27 mouse cellular contexts compared by ENCODE assay signal in genomic region chr12:16860961-16861360, GRCm38 (mm10). TPM values are rescaled to one million over a fixed set of nuclear protein-coding genes. Genes with fewer than 3 reads are reported as not detected.
DNase-seq lines count a peak whose midpoint lies in the region; ATAC-seq and TF ChIP-seq lines count a peak whose summit lies in the region.
"Had no signal": no experiment of that assay in that cellular context is flagged by ENCODE, and none has a peak within 500 bp of the region (broad histone marks: within the 10 kb centered on the region; RNA-seq: fewer than 3 reads in every experiment).

No protein-coding gene starts in this region.

- TF ChIP-seq CTCF in lung, embryonic 14.5 days (IDR thresholded peaks at IDR 0.05; ENCODE audit: low read depth): no peak
- no peak for TF ChIP-seq CTCF in lung, adult 2 months (IDR thresholded peaks at IDR 0.05; ENCODE audit: insufficient read depth, low read length)

- H3K27ac ChIP-seq in embryonic facial prominence, embryonic 13.5 days: peak overlapping the region; percentile 16; the same call in 1 of the 2 replicates
- no peak overlapping the region for H3K27ac ChIP-seq in embryonic facial prominence, embryonic 10.5 days (replicated peaks)
- H3K27ac ChIP-seq in kidney, embryonic 16.5 days (ENCODE audit: low read length): peak overlapping the region; percentile 56
- no peak overlapping the region for H3K27ac ChIP-seq in lung, embryonic 14.5 days (ENCODE audit: low read depth)
- H3K27ac ChIP-seq in stomach, embryonic 16.5 days (ENCODE audit: low read length): peak overlapping the region; percentile 60
- H3K27ac ChIP-seq: embryonic facial prominence, embryonic 12.5 days; forebrain, embryonic 10.5 days; forebrain, embryonic 15.5 days; heart, adult 2 months; hindbrain, embryonic 14.5 days; liver, embryonic 15.5 days; midbrain, embryonic 12.5 days; neural tube, embryonic 13.5 days had no signal

- H3K36me3 ChIP-seq in embryonic facial prominence, embryonic 13.5 days: no peaks in the 10 kb centered on the region
- H3K36me3 ChIP-seq in embryonic facial prominence, embryonic 10.5 days (replicated peaks): no peaks in the 10 kb centered on the region
- no peaks in the 10 kb centered on the region for H3K36me3 ChIP-seq in kidney, embryonic 16.5 days (ENCODE audit: insufficient read depth, low read length)
- H3K36me3 ChIP-seq in lung, embryonic 14.5 days (ENCODE audit: insufficient read depth): no peaks in the 10 kb centered on the region
- H3K36me3 ChIP-seq in stomach, embryonic 16.5 days (ENCODE audit: control insufficient read depth, insufficient read depth, low read length): no peaks in the 10 kb centered on the region
- H3K36me3 ChIP-seq: embryonic facial prominence, embryonic 12.5 days; forebrain, embryonic 10.5 days; forebrain, embryonic 15.5 days; heart, embryonic 12.5 days; liver, embryonic 15.5 days; midbrain, embryonic 12.5 days; neural tube, embryonic 13.5 days had no signal

- H3K4me1 ChIP-seq in embryonic facial prominence, embryonic 13.5 days: peaks cover 6% of the 10 kb centered on the region; the same call in 1 of the 2 replicates
- H3K4me1 ChIP-seq in embryonic facial prominence, embryonic 10.5 days: peaks cover 13% of the 10 kb centered on the region
- H3K4me1 ChIP-seq in kidney, embryonic 16.5 days (ENCODE audit: insufficient read depth, low read length): peaks cover 3% of the 10 kb centered on the region
- H3K4me1 ChIP-seq in lung, embryonic 14.5 days (ENCODE audit: insufficient read depth): no peaks in the 10 kb centered on the region
- peaks cover 3% of the 10 kb centered on the region for H3K4me1 ChIP-seq in lung, adult 2 months (ENCODE audit: control insufficient read depth, insufficient read depth, low read length)
- no peaks in the 10 kb centered on the region; the same call in 1 of the 2 replicates for H3K4me1 ChIP-seq in stomach, embryonic 16.5 days (ENCODE audit: control insufficient read depth, insufficient read depth, low read length)
- H3K4me1 ChIP-seq: liver, embryonic 15.5 days had no signal

- TF ChIP-seq POLR2A in lung, adult 2 months (IDR thresholded peaks at IDR 0.05; ENCODE audit: borderline replicate concordance, extremely low read depth, low read depth, low read length): no peak

- H3K4me3 ChIP-seq in embryonic facial prominence, embryonic 13.5 days: no peak overlapping the region
- H3K4me3 ChIP-seq in embryonic facial prominence, embryonic 10.5 days: no peak overlapping the region
- H3K4me3 ChIP-seq in kidney, embryonic 16.5 days (ENCODE audit: low read length): no peak overlapping the region
- no peak overlapping the region for H3K4me3 ChIP-seq in lung, embryonic 14.5 days (ENCODE audit: low read depth, low read length)
- H3K4me3 ChIP-seq in lung, adult 2 months (replicated peaks; ENCODE audit: extremely low read depth, low read depth, low read length): no peak overlapping the region
- H3K4me3 ChIP-seq in stomach, embryonic 16.5 days (replicated peaks; ENCODE audit: low read length): no peak overlapping the region
- H3K4me3 ChIP-seq: embryonic facial prominence, embryonic 12.5 days; forebrain, embryonic 10.5 days; forebrain, embryonic 15.5 days; heart, adult 2 months; heart, embryonic 12.5 days; liver, embryonic 15.5 days; midbrain, embryonic 12.5 days; neural tube, embryonic 13.5 days had no signal

- no peaks in the 10 kb centered on the region for H3K9me3 ChIP-seq in embryonic facial prominence, embryonic 13.5 days
- H3K9me3 ChIP-seq in embryonic facial prominence, embryonic 10.5 days: no peaks in the 10 kb centered on the region; the same call in 1 of the 2 replicates
- no peaks in the 10 kb centered on the region for H3K9me3 ChIP-seq in kidney, embryonic 16.5 days (ENCODE audit: low read length)
- H3K9me3 ChIP-seq in lung, embryonic 14.5 days (ENCODE audit: low read depth, low read length): no peaks in the 10 kb centered on the region
- H3K9me3 ChIP-seq in stomach, embryonic 16.5 days (replicated peaks; ENCODE audit: control insufficient read depth, low read length): no peaks in the 10 kb centered on the region
- H3K9me3 ChIP-seq: embryonic facial prominence, embryonic 12.5 days; forebrain, embryonic 10.5 days; forebrain, embryonic 15.5 days; heart, embryonic 12.5 days; liver, embryonic 15.5 days; midbrain, embryonic 12.5 days; neural tube, embryonic 13.5 days had no signal

- ATAC-seq in embryonic facial prominence, embryonic 13.5 days (ENCODE audit: insufficient number of reproducible peaks, insufficient read depth, low FRiP score, low TSS enrichment, low read depth): no peak
- ATAC-seq in kidney, embryonic 16.5 days (ENCODE audit: low FRiP score, low TSS enrichment): peak; percentile 62; the same call in 1 of the 2 replicates
- ATAC-seq in lung, embryonic 14.5 days (ENCODE audit: insufficient read depth): no peak
- no peak for ATAC-seq in stomach, embryonic 16.5 days (ENCODE audit: insufficient read depth, low FRiP score)
- ATAC-seq: activated CD4-positive, CD25-positive, alpha-beta regulatory T cell, adult 4 months; forebrain, embryonic 15.5 days; intestine, postnatal 0 days had no signal

- WGBS in embryonic facial prominence, embryonic 13.5 days: 52% methylated on average over 3 of the region's 3 CpGs
- WGBS in embryonic facial prominence, embryonic 10.5 days: 76% methylated on average over 3 of the region's 3 CpGs
- WGBS in kidney, embryonic 16.5 days: 12% methylated on average over 3 of the region's 3 CpGs
- WGBS in lung, embryonic 14.5 days: 41% methylated on average over 3 of the region's 3 CpGs
- WGBS in lung, adult 2 months: 47% methylated on average over 3 of the region's 3 CpGs
- WGBS in stomach, embryonic 16.5 days: 34% methylated on average over 3 of the region's 3 CpGs

- H3K9ac ChIP-seq in embryonic facial prominence, embryonic 13.5 days: no peak overlapping the region
- no peak overlapping the region for H3K9ac ChIP-seq in kidney, embryonic 16.5 days (replicated peaks; ENCODE audit: low read length)
- no peak overlapping the region for H3K9ac ChIP-seq in lung, embryonic 14.5 days
- no peak overlapping the region for H3K9ac ChIP-seq in stomach, embryonic 16.5 days (ENCODE audit: low read length)
- H3K9ac ChIP-seq: embryonic facial prominence, embryonic 12.5 days; forebrain, embryonic 15.5 days; heart, embryonic 12.5 days; hindbrain, embryonic 14.5 days; liver, embryonic 15.5 days; midbrain, embryonic 12.5 days; neural tube, embryonic 13.5 days had no signal

- no peak overlapping the region for H3K4me2 ChIP-seq in embryonic facial prominence, embryonic 13.5 days
- H3K4me2 ChIP-seq in kidney, embryonic 16.5 days (replicated peaks; ENCODE audit: low read depth, low read length): no peak overlapping the region
- H3K4me2 ChIP-seq in lung, embryonic 14.5 days: no peak overlapping the region
- H3K4me2 ChIP-seq in stomach, embryonic 16.5 days (ENCODE audit: low read depth, low read length): no peak overlapping the region
- H3K4me2 ChIP-seq: embryonic facial prominence, embryonic 12.5 days; forebrain, embryonic 15.5 days; heart, embryonic 12.5 days; hindbrain, embryonic 14.5 days; liver, embryonic 15.5 days; midbrain, embryonic 12.5 days; neural tube, embryonic 13.5 days had no signal

- no peaks in the 10 kb centered on the region for H3K27me3 ChIP-seq in embryonic facial prominence, embryonic 13.5 days
- H3K27me3 ChIP-seq in embryonic facial prominence, embryonic 10.5 days (replicated peaks; ENCODE audit: low read depth, poor library complexity, severe bottlenecking): no peaks in the 10 kb centered on the region
- no peaks in the 10 kb centered on the region for H3K27me3 ChIP-seq in kidney, embryonic 16.5 days (ENCODE audit: insufficient read depth, low read length)
- no peaks in the 10 kb centered on the region for H3K27me3 ChIP-seq in lung, embryonic 14.5 days (ENCODE audit: insufficient read depth, low read length)
- no peaks in the 10 kb centered on the region for H3K27me3 ChIP-seq in stomach, embryonic 16.5 days (ENCODE audit: control insufficient read depth, insufficient read depth, low read length)
- H3K27me3 ChIP-seq: CH12.LX; embryonic facial prominence, embryonic 12.5 days; forebrain, embryonic 15.5 days; heart, embryonic 12.5 days; liver, embryonic 15.5 days; midbrain, embryonic 12.5 days; neural tube, embryonic 13.5 days had no signal

- DNase-seq in embryonic facial prominence, embryonic 10.5 days (ENCODE audit: low spot score): no peak
- no peak for DNase-seq in kidney, adult 8-10 months
- peak; percentile 28 for DNase-seq in lung, embryonic 14.5 days
- DNase-seq in lung, adult 2 months: no peak
- no peak for DNase-seq in testis, postnatal 10 days (ENCODE audit: low spot score)
- DNase-seq: adrenal gland, adult 2 months; cerebellum, adult 2 months; cerebellum, postnatal 14 days; heart, adult 2 months; heart, postnatal 4 days; lung, postnatal 36 days; thymus, adult 2 months; thymus, postnatal 36 days had no signal

RNA-seq across cellular contexts. Expression of gene Rock2, which starts 33.7 kb away (rescaled TPM):
- polyA plus RNA-seq in embryonic facial prominence, embryonic 13.5 days (2015; fragmentation: Nextera tagmentation; extraction: Ambion mirVana): 14.6 and 17.6 TPM in 2 replicates
- 12.7 and 13.1 TPM in 2 replicates for polyA plus RNA-seq in embryonic facial prominence, embryonic 10.5 days (2016; fragmentation: Nextera tagmentation; extraction: Ambion mirVana)
- 10.6 and 11.4 TPM in 2 replicates for polyA plus RNA-seq in kidney, embryonic 16.5 days (2015; fragmentation: Nextera tagmentation; extraction: Ambion mirVana)
- 22.6 and 23.2 TPM in 2 replicates for polyA plus RNA-seq in lung, embryonic 14.5 days (2014; fragmentation: Nextera tagmentation; extraction: Ambion mirVana)
- 6.5 and 11.4 TPM in 2 replicates for polyA plus RNA-seq in lung, adult 2 months (2012; rRNA removed)
- 14.3 and 16.5 TPM in 2 replicates for polyA plus RNA-seq in stomach, embryonic 16.5 days (2015; fragmentation: Nextera tagmentation; extraction: Ambion mirVana)

RNA-seq across cellular contexts. Expression of gene E2f6, which starts 50.2 kb away (rescaled TPM):
- polyA plus RNA-seq in embryonic facial prominence, embryonic 13.5 days (2015; fragmentation: Nextera tagmentation; extraction: Ambion mirVana): 57.9 and 65.4 TPM in 2 replicates
- 64.2 and 67.5 TPM in 2 replicates for polyA plus RNA-seq in embryonic facial prominence, embryonic 10.5 days (2016; fragmentation: Nextera tagmentation; extraction: Ambion mirVana)
- polyA plus RNA-seq in kidney, embryonic 16.5 days (2015; fragmentation: Nextera tagmentation; extraction: Ambion mirVana): 41.7 and 45.1 TPM in 2 replicates
- polyA plus RNA-seq in lung, embryonic 14.5 days (2014; fragmentation: Nextera tagmentation; extraction: Ambion mirVana): 49.0 and 49.8 TPM in 2 replicates
- polyA plus RNA-seq in lung, adult 2 months (2012; rRNA removed): 13.6 and 15.1 TPM in 2 replicates
- polyA plus RNA-seq in stomach, embryonic 16.5 days (2015; fragmentation: Nextera tagmentation; extraction: Ambion mirVana): 26.5 and 27.9 TPM in 2 replicates

Comparison
In these comparisons a context has a peak if more than half of its experiments do, and no peak if none do; other contexts are left out.
1. H3K27ac ChIP-seq: peak in embryonic facial prominence, embryonic 13.5 days (single experiment), kidney, embryonic 16.5 days (single experiment) and stomach, embryonic 16.5 days (single experiment); none in embryonic facial prominence, embryonic 10.5 days (single experiment) and lung, embryonic 14.5 days (single experiment).